Mouse (Mus musculus) neural tube, postnatal 0 days (tissue): ENCODE data around the gene Ttyh2. TPM values are rescaled to one million over a fixed set of nuclear protein-coding genes. Genes with fewer than 3 reads are reported as not detected.

Experiments
- polyA plus RNA-seq: library from polyadenylated mRNA; unstranded; fragments of >200 nt; fragmentation: Nextera tagmentation; extraction: Ambion mirVana; gene quantifications from 2 replicates; pipeline ENCODE4 v1.2.1, GENCODE M21; 2015

Gene Ttyh2
- polyA plus RNA-seq = 37.3 and 38.7 TPM in 2 replicates

DNA sequence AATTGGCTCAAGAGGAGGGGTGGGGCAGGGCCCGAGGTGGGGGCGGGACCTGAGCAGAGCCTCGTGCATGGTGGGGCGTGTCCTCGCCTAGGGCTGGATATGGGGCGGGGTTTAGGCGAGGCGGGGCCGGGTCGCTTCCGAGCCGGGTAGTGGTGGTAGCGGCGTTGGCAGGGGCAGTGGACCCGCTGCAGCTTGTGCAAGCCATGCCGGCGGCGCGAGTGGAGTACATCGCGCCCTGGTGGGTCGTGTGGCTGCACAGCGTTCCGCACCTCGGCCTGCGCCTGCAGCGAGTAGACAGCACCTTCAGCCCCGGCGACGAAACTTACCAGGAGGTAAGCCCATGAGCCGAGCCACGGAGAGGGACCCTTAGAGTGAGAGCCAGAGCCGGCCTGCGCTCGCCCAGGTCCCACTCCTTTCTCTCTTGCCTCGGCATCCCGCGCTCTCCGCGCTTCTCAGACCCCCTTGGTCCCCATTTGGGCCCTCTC lies at the start of gene Ttyh2:
Ttyh2 (plus strand) TSS at position 91 of the 485 bp plus-strand sequence.

DNA sequence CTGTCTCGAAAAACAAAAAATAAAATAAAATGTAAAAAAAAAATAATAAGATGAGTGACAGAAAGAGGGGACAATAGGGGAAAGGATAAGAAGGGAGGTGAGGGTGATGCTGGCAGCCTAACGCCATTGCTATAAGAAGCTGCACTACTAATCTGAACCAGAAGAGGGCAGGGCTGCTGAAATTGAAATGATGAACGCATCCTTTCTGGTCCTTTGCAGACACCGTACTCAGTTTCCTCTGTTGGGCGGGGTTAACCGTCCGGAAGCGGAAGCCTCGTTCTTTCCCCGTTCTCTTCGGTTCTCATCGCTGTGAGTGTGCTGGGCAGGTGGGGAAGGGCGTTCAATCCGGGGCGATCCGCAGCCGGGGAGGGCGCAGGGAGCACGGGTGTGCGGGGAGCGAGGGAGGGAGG lies 6.9 kb upstream of the Ttyh2 start, which contains the start of gene Rpl38:
Rpl38 (plus strand) TSS at position 224 of the 410 bp plus-strand sequence.

DNA sequence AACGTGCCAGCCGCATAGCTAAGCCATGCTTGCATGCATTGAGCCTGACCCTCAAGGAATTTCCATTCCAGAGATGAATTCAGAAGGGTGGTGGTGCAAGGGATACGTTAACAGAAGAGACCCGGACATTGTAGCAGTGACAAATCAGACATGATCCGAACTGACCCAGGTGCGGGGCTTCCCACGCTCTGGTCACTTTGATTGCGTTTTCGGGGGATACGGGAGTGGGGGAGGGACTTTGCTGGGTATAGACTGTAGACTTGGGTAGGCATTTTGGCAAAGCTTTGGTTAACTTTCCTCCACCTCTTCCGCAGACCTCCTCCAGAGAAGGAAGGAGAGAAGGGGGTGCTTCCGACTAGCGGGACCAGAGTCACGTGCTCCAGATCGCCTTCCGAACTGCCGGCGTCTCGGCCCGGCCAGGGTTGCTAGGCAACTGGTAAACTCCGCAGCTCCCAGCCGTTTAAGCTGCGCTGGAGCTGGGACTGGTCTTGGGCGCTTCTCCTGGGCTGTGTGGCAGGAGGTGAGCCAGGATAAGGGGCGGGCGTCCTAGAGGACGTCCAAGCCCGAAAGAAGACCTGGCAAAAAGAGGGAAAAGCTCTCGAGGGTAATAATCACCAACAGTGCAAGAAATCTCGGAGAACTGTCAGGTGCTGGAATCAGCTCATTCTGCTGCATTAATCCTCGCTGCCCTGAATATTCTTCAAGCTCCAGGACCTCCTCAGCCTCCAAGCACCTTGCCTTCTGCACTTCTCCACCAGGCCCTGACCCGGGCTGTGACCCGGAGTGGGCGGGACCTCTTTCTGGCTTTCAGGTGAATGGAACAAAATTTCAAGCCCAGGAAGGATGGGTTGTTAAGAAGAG lies 52.0 kb downstream of the Ttyh2 start, which contains the start of gene Dnaic2:
Dnaic2 (plus strand) TSS at position 444 of the 861 bp plus-strand sequence.

DNA sequence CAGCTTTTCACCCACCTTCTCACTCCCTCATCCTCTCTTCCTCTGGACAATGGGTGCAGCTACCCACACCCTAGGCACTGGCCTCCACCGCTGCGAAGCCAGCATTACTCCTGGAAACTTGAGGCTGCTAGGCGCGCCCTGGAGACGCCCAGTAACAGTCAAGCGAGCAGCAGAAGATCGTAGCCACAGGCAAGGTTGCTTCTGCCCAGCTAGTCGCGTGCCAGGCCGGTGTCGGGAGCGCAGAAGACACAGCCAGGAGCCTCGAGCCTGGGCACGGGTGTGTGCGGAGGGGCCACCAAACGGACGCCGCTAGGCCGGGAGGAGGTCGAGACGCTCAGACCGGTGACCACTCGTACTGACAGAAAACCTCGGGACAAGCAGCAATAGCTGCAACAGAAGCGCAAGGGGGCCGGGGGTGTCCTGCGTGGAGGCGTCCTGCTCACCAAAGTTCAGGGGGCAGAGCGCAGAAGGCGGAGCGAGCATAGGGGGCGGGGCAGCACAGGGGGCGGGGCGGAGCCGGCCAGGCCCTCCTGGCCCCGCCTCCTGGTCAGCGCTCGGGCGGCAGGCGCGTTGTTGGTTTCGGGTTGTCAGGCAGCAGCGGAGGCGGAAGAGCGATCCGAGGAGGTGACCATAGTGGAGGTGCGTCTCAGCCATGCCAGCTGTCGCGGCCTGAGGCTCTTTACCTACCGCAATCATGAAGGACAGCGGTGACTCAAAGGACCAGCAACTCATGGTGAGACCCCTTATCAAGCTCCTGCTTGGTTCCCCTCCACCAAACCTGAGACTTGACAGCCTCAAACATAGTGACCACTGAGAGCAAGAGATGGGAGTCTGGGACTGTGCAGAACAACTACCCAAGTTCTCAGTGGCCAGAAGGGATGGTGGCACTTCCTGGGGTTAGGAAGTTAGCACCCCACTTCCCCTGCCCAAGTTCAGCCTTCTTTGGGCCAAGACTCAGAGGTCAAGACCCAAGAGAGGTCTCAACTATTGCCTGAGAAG lies 89.9 kb downstream of the Ttyh2 start, which contains the start of gene Kif19a:
Kif19a (plus strand) TSS at position 569 of the 999 bp plus-strand sequence.

Other genes with a start within 250 kb of the Ttyh2 start
- gene Rpl38, start 6.9 kb upstream of the Ttyh2 start, polyA plus RNA-seq = 870 and 974 TPM in 2 replicates
- 2.7 and 2.8 TPM in 2 replicates for gene Dnaic2, start 52.0 kb downstream of the Ttyh2 start, polyA plus RNA-seq
- 2.7 and 3.0 TPM in 2 replicates for gene Kif19a, start 90.0 kb downstream of the Ttyh2 start, polyA plus RNA-seq
- gene Btbd17, start 120.5 kb downstream of the Ttyh2 start, polyA plus RNA-seq = 37.4 and 38.0 TPM in 2 replicates
- gene Gpr142, start 123.5 kb downstream of the Ttyh2 start, polyA plus RNA-seq = not detected in 2 replicates
- 5.5 TPM in 2 replicates for gene Gprc5c, start 175.7 kb downstream of the Ttyh2 start, polyA plus RNA-seq
- 1.2 and 1.4 TPM in 2 replicates for gene Cd300a, start 214.6 kb downstream of the Ttyh2 start, polyA plus RNA-seq